Mouse (Mus musculus) heart, embryonic 15.5 days (tissue): ENCODE results near the gene Rnf43. TPM values are rescaled to one million over a fixed set of nuclear protein-coding genes. Genes with fewer than 3 reads are reported as not detected.
A peak's percentile ranks its signal among the peaks of the same experiment; 100 is the strongest.

Source experiments
- ATAC-seq: fragments of 200-750 bp; cut with Nextera tagmentation; replicated peaks from 2 replicates; pipeline ENCODE4 v1.8.0; 2017; ENCODE audit warnings: low read depth, moderate TSS enrichment; ENCODE audit not compliant: insufficient number of reproducible peaks, insufficient read depth, low FRiP score
- H3K27ac ChIP-seq: fragments of 300-500 bp; sonication (generic); 2 replicates; pipeline ENCODE4 v1.5.1; 2015; ENCODE audit warnings: mild to moderate bottlenecking, inconsistent platforms
- H3K27me3 ChIP-seq: fragments of 300-500 bp; sonication (generic); 2 replicates; pipeline ENCODE4 v1.6.1; 2015; ENCODE audit warnings: inconsistent platforms
- H3K36me3 ChIP-seq: fragments of 300-500 bp; sonication (generic); 2 replicates; pipeline ENCODE4 v1.6.1; 2015; ENCODE audit warnings: mild to moderate bottlenecking, inconsistent platforms
- H3K4me1 ChIP-seq: fragments of 300-500 bp; sonication (generic); replicated peaks from 2 replicates; pipeline ENCODE4 v1.6.1; 2015; ENCODE audit warnings: inconsistent platforms
- H3K4me2 ChIP-seq: fragments of 300-500 bp; sonication (generic); 2 replicates; pipeline ENCODE4 v1.6.1; 2015; ENCODE audit warnings: inconsistent platforms, mild to moderate bottlenecking, moderate library complexity
- H3K4me3 ChIP-seq: fragments of 300-500 bp; sonication (generic); 2 replicates; pipeline ENCODE4 v1.5.1; 2015; ENCODE audit warnings: mild to moderate bottlenecking, inconsistent platforms
- H3K9ac ChIP-seq: fragments of 300-500 bp; sonication (generic); 2 replicates; pipeline ENCODE4 v1.6.1; 2015; ENCODE audit warnings: mild to moderate bottlenecking, inconsistent platforms
- H3K9me3 ChIP-seq: fragments of 300-500 bp; sonication (generic); replicated peaks from 2 replicates; pipeline ENCODE4 v1.6.1; 2016; ENCODE audit warnings: inconsistent platforms
- WGBS: fragments of 180-500 bp; shearing (Covaris S2); methylation state at CpG from one replicate; pipeline ENCODE4 v1.1.7; 2015; ENCODE audit warnings: mixed read lengths; 5-methylcytosine and 5-hydroxymethylcytosine counted together
- polyA plus RNA-seq: library from polyadenylated mRNA; unstranded; fragments of >200 nt; fragmentation: Nextera tagmentation; extraction: Ambion mirVana; gene quantifications from 2 replicates; pipeline ENCODE4 v1.2.1, GENCODE M21; 2015

Rnf43 gene
- polyA plus RNA-seq, 1 experiment from 2014 or later, result 1.3 TPM

DNA sequence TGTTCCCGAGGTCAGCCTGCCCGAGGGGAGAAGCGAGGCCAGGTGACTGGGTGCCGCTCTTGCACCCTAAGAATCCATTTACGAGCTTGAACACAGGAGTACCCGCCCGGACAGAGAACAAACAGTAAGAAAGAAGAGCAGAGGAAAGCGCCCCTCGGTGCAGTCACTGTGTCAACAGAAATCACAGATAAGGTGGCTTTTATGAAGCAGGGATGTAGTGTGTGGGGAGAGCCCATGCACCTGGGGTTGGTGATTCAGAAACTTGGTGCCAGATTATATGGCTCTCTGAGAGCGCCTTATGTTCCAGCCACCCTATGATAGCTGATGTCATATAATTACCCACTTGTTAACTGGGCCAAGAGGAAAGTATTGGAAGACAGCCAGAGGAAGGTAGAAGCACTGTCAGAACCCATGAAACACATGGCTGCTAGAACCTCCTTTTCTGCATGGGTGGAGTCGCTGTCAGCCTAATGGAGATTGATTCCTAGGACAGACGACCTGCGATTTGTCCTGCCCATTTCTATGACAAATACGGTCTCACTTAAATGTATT lies 34.7 kb downstream of the Rnf43 start:
- no peak for ATAC-seq
- Histone ChIP-seq H3K4me2 (no peak overlapping the region), H3K4me1 (0 out of 2 replicates have a peak, but pooled peaks cover 4% of the 10 kb centered on the region), H3K27ac (no peak overlapping the region), H3K27me3 (no peaks in the 10 kb centered on the region), H3K36me3 (no peaks in the 10 kb centered on the region), H3K9me3 (no peaks in the 10 kb centered on the region), H3K9ac (no peak overlapping the region), H3K4me3 (no peak overlapping the region)
- 59% methylated on average over 14 of the region's 14 CpGs for WGBS

DNA sequence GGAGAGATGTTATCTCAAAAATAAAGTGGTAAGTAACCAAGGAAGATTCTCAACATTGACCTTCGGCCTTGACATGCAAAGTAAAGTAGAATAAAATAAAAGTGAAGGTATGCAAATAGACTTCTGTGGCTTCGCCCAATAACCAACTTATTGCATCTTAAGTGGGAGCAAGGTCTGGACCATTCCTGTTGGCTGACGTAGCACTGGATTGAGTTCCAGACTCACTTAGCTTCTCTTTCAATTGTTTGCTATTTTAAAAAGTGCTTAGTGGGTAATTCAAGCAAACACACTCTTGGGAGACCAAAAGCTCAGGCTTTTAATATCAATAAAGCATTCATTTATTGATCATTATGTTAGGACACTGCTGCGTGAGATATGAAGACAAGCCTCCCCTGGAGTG lies 35.6 kb downstream of the Rnf43 start:
- Histone ChIP-seq H3K36me3 (no peaks in the 10 kb centered on the region), H3K4me2 (no peak overlapping the region), H3K27ac (no peak overlapping the region), H3K4me1 (0 out of 2 replicates have a peak, but pooled peaks cover 4% of the 10 kb centered on the region), H3K27me3 (no peaks in the 10 kb centered on the region), H3K9ac (no peak overlapping the region), H3K4me3 (no peak overlapping the region), H3K9me3 (no peaks in the 10 kb centered on the region)
- ATAC-seq, result no peak
- 87% methylated on average over 4 of the region's 4 CpGs for WGBS

DNA sequence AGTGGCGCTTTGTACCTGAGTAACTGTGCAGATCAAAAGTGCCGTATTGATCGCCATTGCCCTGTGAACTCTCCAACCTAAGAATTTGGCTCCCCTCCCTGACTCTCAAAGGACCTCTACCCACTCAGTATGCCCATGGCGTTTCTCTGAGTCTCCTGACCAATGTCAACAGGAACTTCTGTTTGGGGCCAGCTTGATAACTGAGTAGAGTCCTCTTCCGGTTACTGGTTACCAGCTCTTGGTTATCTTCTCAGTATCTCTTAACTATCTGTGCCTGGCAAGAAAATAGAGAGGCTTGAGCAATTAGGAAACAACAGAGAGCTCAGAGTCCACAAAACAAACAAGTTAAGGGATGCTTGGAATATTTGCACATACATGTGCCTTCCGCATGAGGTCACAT lies 38.6 kb downstream of the Rnf43 start:
- no peak overlapping the region for H3K4me3 ChIP-seq
- no peaks in the 10 kb centered on the region for H3K36me3 ChIP-seq

DNA sequence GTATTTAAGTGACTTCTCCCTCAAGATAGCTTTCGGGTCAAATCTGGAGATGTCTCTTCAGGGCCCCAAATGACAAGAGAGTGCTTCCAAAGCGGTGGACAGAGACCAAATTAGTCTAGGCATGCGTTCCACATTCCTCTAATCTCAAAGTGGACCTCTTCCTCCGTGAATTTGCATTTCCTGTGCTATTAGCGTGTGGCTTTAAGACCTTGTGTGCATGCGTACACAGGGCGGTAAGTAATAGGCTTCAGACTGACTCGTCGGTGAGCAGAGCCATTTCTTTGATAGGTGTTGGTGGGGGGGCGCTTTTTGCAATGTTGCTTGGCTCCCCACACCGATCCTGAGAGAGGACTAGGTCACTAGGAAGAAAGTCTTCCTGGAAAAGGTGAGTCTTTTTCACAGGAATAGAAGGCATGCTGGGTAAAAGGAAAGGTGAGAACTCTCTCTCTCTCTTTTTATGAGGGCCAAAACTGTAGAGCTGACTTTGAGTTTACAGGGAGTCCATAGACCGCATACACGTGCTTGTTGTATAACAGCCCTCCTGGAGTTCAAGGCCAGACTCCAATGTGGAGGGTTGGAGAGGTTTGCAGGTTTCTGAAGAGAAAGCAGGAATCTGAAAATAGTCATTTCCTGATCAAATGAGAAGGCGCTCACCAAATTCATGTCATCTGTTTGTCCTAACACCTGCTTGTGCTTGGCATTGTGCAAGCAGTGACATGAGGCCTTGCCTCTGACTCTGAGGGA lies 39.5 kb downstream of the Rnf43 start:
- H3K4me1 ChIP-seq, result 0 out of 2 replicates have a peak, but pooled peaks cover 4% of the 10 kb centered on the region
- no peak for ATAC-seq
- H3K4me3 ChIP-seq, result no peak overlapping the region
- no peaks in the 10 kb centered on the region for H3K36me3 ChIP-seq
- H3K9me3 ChIP-seq, result no peaks in the 10 kb centered on the region
- no peak overlapping the region for H3K27ac ChIP-seq
- 68% methylated on average over 14 of the region's 14 CpGs for WGBS
- H3K27me3 ChIP-seq, result no peaks in the 10 kb centered on the region
- no peak overlapping the region for H3K4me2 ChIP-seq
- H3K9ac ChIP-seq, result no peak overlapping the region

More for the DNA sequence above, 38.6 kb downstream of the Rnf43 start:
- no peak overlapping the region for H3K4me2 ChIP-seq
- no peaks in the 10 kb centered on the region for H3K9me3 ChIP-seq
- H3K9ac ChIP-seq, result no peak overlapping the region
- no peaks in the 10 kb centered on the region for H3K27me3 ChIP-seq
- 0 out of 2 replicates have a peak, but pooled peaks cover 4% of the 10 kb centered on the region for H3K4me1 ChIP-seq
- WGBS, result 78% methylated on average over 6 of the region's 6 CpGs
- ATAC-seq, result no peak
- H3K27ac ChIP-seq, result no peak overlapping the region

DNA sequence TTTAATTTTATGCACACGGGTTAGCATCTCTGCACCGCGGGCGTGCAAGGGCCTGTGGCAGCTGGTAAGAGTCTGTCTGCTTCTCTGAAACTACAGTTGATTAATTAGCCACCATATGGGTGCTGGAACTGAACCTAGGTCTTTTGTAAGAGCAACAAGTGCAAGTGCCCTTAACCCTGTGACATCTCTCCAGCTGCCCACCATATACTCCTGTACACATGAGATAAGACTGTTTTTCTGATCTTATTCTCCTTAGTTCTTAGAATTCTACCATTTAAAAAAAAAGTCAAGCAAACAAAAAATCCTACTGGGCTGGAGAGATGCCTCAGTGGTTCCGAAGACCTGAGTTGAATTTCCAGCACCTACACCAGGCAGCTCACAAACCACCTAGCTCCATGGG lies 41.1 kb downstream of the Rnf43 start:
- Histone ChIP-seq H3K4me2 (no peak overlapping the region), H3K9ac (no peak overlapping the region), H3K27me3 (no peaks in the 10 kb centered on the region), H3K36me3 (no peaks in the 10 kb centered on the region), H3K4me1 (no peaks in the 10 kb centered on the region), H3K27ac (no peak overlapping the region), H3K4me3 (no peak overlapping the region), H3K9me3 (no peaks in the 10 kb centered on the region)
- WGBS, result 82% methylated on average over 5 of the region's 5 CpGs
- no peak for ATAC-seq

DNA sequence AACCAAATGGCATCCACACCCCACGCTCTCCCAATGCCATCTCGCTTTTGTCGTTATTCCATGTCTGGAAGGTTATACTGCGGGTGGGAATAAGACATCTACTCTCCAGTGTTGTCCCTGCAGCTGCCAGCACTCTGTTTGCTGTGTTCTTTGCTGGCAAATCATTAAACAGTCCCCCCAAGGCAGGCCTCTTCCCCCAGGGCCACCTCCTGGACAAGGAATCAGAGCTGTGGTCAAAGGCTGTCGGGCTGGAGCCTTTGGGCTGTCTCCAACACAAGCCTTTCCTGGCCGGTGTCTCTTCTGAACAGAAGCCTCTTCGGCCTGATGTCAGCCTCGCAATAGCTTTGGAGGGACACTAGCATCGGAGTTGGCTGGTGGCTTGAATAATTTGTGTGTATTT lies 41.8 kb downstream of the Rnf43 start:
- H3K9me3 ChIP-seq, result no peaks in the 10 kb centered on the region
- ATAC-seq, result no peak

DNA sequence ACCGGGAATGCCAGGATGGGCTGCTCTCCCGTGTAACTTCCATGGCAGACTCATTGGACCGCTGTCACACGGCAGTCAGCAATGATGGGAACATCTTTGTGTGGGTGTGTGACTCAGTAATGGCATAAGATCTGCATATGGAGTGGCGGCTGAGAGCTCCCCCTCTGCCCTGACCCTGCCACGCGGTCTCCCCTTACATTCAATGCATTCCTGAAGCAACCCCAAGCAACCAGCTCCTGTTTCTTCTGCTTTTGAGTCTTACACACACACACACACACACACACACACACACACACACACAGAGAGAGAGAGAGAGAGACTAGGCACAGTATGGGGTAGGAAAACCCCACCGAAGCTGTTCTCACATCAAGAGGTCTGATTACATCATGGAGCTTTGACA lies 45.0 kb downstream of the Rnf43 start:
- no peak overlapping the region for H3K4me3 ChIP-seq
- 59% methylated on average over 8 of the region's 8 CpGs for WGBS
- no peaks in the 10 kb centered on the region for H3K9me3 ChIP-seq
- no peak overlapping the region for H3K9ac ChIP-seq
- H3K27me3 ChIP-seq, result peaks cover 14% of the 10 kb centered on the region; the same call in 1 of the 2 replicates
- H3K27ac ChIP-seq, result no peak overlapping the region
- peaks cover 15% of the 10 kb centered on the region for H3K4me1 ChIP-seq
- ATAC-seq, result no peak
- no peak overlapping the region for H3K4me2 ChIP-seq
- no peaks in the 10 kb centered on the region for H3K36me3 ChIP-seq

More for the DNA sequence above, 41.8 kb downstream of the Rnf43 start:
- Histone ChIP-seq H3K4me3 (no peak overlapping the region), H3K9ac (no peak overlapping the region), H3K36me3 (no peaks in the 10 kb centered on the region), H3K27me3 (no peaks in the 10 kb centered on the region; the same call in 1 of the 2 replicates), H3K27ac (no peak overlapping the region), H3K4me1 (no peaks in the 10 kb centered on the region), H3K4me2 (no peak overlapping the region)
- WGBS, result 79% methylated on average over 9 of the region's 9 CpGs

DNA sequence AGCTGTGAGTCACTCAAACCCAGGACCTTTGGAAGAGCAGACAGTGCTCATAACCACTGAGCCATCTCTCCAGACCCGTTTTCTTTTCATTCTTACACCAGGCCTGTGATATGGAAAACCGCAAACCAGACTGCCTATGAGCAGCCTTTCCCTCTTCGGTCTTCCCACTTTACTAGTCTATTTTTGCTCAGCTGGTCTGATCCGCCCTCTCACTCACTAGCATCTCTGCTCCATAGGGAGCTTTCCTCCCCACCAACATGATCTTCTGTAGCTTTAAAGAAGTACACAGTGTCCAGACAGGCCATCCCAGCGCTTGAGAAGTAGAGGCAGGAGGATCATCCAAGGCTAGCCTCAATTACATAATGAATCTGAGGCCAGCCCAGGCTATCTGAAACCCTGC lies 46.5 kb downstream of the Rnf43 start:
- H3K27ac ChIP-seq, result no peak overlapping the region
- H3K4me2 ChIP-seq, result no peak overlapping the region
- ATAC-seq, result no peak

DNA sequence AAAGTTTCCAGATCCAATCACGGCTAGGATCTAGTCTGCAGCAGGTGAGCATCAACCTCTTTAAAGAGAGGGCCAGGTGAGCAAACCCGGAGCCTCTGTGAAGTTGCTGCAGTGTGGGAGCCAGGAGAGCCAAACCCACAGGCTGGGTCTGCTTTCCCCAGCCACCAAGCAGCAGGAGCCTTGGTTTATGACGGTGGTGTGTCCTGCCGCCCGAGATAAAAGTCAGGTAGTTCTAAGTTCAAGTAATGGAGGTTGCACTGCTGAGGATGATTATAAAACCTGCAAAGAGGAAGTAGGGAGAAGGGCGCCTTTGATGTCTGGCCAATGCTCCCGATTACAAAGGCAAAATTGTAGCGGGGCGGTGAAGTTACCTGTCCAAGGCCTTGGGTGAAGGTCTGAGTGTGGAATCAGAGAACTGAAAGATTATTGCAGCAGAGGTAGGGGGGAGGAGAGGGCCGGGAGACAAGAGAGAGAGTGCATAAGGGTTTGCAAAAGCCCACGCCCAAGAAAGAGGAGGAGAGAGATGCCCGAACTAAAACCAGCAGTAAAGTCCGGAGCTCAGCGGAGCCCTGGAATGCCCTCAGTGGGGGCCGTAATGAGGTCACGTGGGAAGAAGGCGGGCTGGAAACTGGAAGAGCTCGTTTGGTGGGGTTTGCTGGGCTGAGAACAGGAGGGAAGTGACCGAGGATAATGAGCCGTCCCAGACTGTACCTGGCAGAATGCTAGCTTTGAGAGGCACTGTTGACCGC lies 47.2 kb downstream of the Rnf43 start:
- 11% methylated on average over 21 of the region's 21 CpGs for WGBS
- peak overlapping the region; percentile 15; the same call in 1 of the 2 replicates for H3K9ac ChIP-seq
- 0 out of 2 replicates have a peak, but pooled peaks have one; percentile 67 for ATAC-seq
- no peaks in the 10 kb centered on the region for H3K9me3 ChIP-seq
- peaks cover 14% of the 10 kb centered on the region; the same call in 1 of the 2 replicates for H3K27me3 ChIP-seq
- peaks cover 15% of the 10 kb centered on the region for H3K4me1 ChIP-seq
- peak overlapping the region; percentile 36 for H3K4me3 ChIP-seq
- no peaks in the 10 kb centered on the region for H3K36me3 ChIP-seq
- H3K4me2 ChIP-seq, result peak overlapping the region; percentile 58
- 0 out of 2 replicates have a peak overlapping the region, but pooled peaks have one; percentile 0 for H3K27ac ChIP-seq

More for the DNA sequence above, 46.5 kb downstream of the Rnf43 start:
- H3K36me3 ChIP-seq, result no peaks in the 10 kb centered on the region
- peaks cover 14% of the 10 kb centered on the region; the same call in 1 of the 2 replicates for H3K27me3 ChIP-seq
- H3K9me3 ChIP-seq, result no peaks in the 10 kb centered on the region
- no peak overlapping the region for H3K4me3 ChIP-seq
- 65% methylated on average over 5 of the region's 5 CpGs for WGBS
- H3K9ac ChIP-seq, result no peak overlapping the region
- H3K4me1 ChIP-seq, result peaks cover 15% of the 10 kb centered on the region

DNA sequence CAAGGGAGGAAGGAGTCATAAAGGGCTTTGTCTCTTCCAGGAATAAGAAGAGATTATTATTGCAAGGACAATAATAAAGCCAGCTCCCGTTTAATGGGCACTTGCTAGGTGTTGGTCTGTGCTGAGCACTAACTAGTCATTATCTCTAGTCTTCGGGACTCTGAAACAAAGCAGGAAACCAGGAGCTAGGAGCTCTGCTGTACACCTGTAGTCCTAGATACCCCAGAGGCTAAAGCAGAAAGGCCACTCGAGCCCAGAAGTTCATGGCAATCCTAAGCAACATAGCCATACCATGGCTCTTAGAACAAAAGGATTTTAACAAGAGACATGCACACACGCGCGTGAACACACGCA lies 47.7 kb downstream of the Rnf43 start:
- WGBS, result 51% methylated on average over 7 of the region's 7 CpGs
- peak overlapping the region; percentile 58 for H3K4me2 ChIP-seq
- no peak for ATAC-seq
- peak overlapping the region; percentile 36 for H3K4me3 ChIP-seq
- no peak overlapping the region for H3K27ac ChIP-seq
- H3K36me3 ChIP-seq, result no peaks in the 10 kb centered on the region
- peak overlapping the region; percentile 15; the same call in 1 of the 2 replicates for H3K9ac ChIP-seq
- no peaks in the 10 kb centered on the region for H3K9me3 ChIP-seq
- peaks cover 15% of the 10 kb centered on the region for H3K4me1 ChIP-seq
- peaks cover 14% of the 10 kb centered on the region; the same call in 1 of the 2 replicates for H3K27me3 ChIP-seq

DNA sequence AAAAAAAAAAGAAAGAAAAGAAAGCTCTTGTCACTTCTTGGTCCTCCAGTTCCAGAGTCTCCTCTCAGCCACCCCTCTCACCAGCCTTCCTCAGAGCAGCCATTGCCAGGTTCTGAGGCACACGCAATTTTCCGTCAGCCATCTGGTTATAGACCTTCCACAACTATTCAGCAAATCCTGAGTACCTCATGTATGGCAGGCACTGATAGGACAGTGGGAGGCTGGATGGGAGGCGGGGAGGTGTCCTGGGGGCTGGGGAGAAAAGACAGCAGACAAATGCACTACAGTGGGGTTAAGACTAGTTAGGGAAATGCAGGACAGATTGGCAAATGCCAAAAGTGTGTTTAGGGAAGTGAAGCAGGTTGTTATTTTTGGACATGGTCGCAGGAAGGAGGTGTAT lies 49.7 kb downstream of the Rnf43 start:
- ATAC-seq, result no peak
- Histone ChIP-seq H3K27ac (no peak overlapping the region), H3K36me3 (no peaks in the 10 kb centered on the region), H3K4me1 (peaks cover 15% of the 10 kb centered on the region), H3K4me2 (no peak overlapping the region), H3K9ac (no peak overlapping the region), H3K4me3 (no peak overlapping the region), H3K9me3 (no peaks in the 10 kb centered on the region), H3K27me3 (peaks cover 14% of the 10 kb centered on the region; the same call in 1 of the 2 replicates)
- WGBS, result 60% methylated on average over 4 of the region's 4 CpGs
